Comparison of ENCODE assay signal across 8 mouse cellular contexts in genomic region chr11:30057299-30057698, GRCm38 (mm10). TPM values are rescaled to one million over a fixed set of nuclear protein-coding genes. Genes with fewer than 3 reads are reported as not detected.
A peak's percentile ranks its signal among the peaks of the same experiment; 100 is the strongest.
DNase-seq lines count a peak whose midpoint lies in the region; ATAC-seq and TF ChIP-seq lines count a peak whose summit lies in the region.

No protein-coding gene starts in this region.

- H3K9ac ChIP-seq in liver, adult 2 months (ENCODE audit: low read depth, low read length): no peak overlapping the region
- no peak overlapping the region for H3K9ac ChIP-seq in liver, embryonic 11.5 days (ENCODE audit: low read depth, low read length)

- H3K79me2 ChIP-seq in liver, adult 2 months (ENCODE audit: control insufficient read depth, insufficient read depth, low read length): no peaks in the 10 kb centered on the region

- H3K36me3 ChIP-seq in liver, adult 2 months (ENCODE audit: control insufficient read depth, insufficient read depth, low read length): no peaks in the 10 kb centered on the region
- no peaks in the 10 kb centered on the region for H3K36me3 ChIP-seq in liver, embryonic 11.5 days (ENCODE audit: control insufficient read depth, insufficient read depth, low read length)

- no peaks in the 10 kb centered on the region for H3K4me1 ChIP-seq in liver, adult 2 months (ENCODE audit: control insufficient read depth, insufficient read depth, low read length)
- no peaks in the 10 kb centered on the region for H3K4me1 ChIP-seq in liver, embryonic 11.5 days (replicated peaks; ENCODE audit: control insufficient read depth, insufficient read depth, low read length)

- no peak overlapping the region for H3K4me3 ChIP-seq in liver, adult 2 months (ENCODE audit: insufficient read depth, low read depth, low read length)
- no peak overlapping the region for H3K4me3 ChIP-seq in liver, embryonic 11.5 days (ENCODE audit: low read depth, low read length)

- DNase-seq in cerebellum, postnatal 14 days: peak; percentile 3 to 9
- DNase-seq in cerebellum, postnatal 4 days (ENCODE audit: low spot score in 2 of 2): no peak
- peak; percentile 1 for DNase-seq in liver, adult 2 months (ENCODE audit: extremely low read depth, low read depth, low spot score)
- no peak for DNase-seq in liver, embryonic 11.5 days (ENCODE audit: low spot score)
- no peak for DNase-seq in left cerebral cortex, postnatal 25 days (ENCODE audit: low spot score in 2 of 2)
- no peak for DNase-seq in adrenal gland, postnatal 36 days

- H3K4me2 ChIP-seq in liver, embryonic 11.5 days: no peak overlapping the region

- peak; percentile 47 for TF ChIP-seq CTCF in liver, adult 2 months (IDR thresholded peaks at IDR 0.05; ENCODE audit: low read depth, low read length)

- H3K27ac ChIP-seq in liver, adult 2 months (replicated peaks; ENCODE audit: insufficient read depth, low read depth, low read length): no peak overlapping the region
- no peak overlapping the region for H3K27ac ChIP-seq in liver, embryonic 11.5 days (ENCODE audit: low read depth, low read length)

- TF ChIP-seq POLR2A in liver, adult 2 months (IDR thresholded peaks at IDR 0.05; ENCODE audit: extremely low read depth, insufficient read depth, low read length): no peak

- intact Hi-C loops in left cerebral cortex, postnatal 25 days (cut with DNase I): no loop called here

- no peaks in the 10 kb centered on the region for H3K9me3 ChIP-seq in liver, embryonic 11.5 days (ENCODE audit: control insufficient read depth, low read length)

- H3K27me3 ChIP-seq in liver, adult 2 months (ENCODE audit: control insufficient read depth, insufficient read depth, low read length): no peaks in the 10 kb centered on the region
- H3K27me3 ChIP-seq in liver, embryonic 11.5 days (replicated peaks; ENCODE audit: control insufficient read depth, insufficient read depth, low read length): no peaks in the 10 kb centered on the region

- no peak for ATAC-seq in liver, embryonic 11.5 days (replicated peaks; ENCODE audit: low FRiP score)
- ATAC-seq in common myeloid progenitor, adult 5-6 weeks (replicated peaks; ENCODE audit: low read depth, poor library complexity, severe bottlenecking): peak; percentile 93
- peak; percentile 88 for ATAC-seq in megakaryocyte progenitor cell, adult 5-6 weeks (replicated peaks; ENCODE audit: poor library complexity)

- 38% methylated on average over 8 of the region's 8 CpGs for WGBS in liver, adult 2 months
- WGBS in liver, embryonic 11.5 days: 46% methylated on average over 8 of the region's 8 CpGs

RNA-seq across cellular contexts. Expression of gene Eml6, which starts 31.5 kb away (rescaled TPM):
- total RNA-seq in liver, adult 2 months (2014; rRNA removed): 2.3 and 2.5 TPM in 2 replicates
- polyA plus RNA-seq in liver, adult 2 months (2012; rRNA removed): 0.12 and 0.17 TPM in 2 replicates
- 0.22 and 0.25 TPM in 2 replicates for polyA plus RNA-seq in liver, embryonic 11.5 days (2014; fragmentation: Nextera tagmentation; extraction: Ambion mirVana)
- total RNA-seq in common myeloid progenitor, adult 5-6 weeks (2017): 1.5 and 2.5 TPM in 2 replicates
- total RNA-seq in megakaryocyte progenitor cell, adult 5-6 weeks (2015): 0.49 and 0.51 TPM in 2 replicates
- total RNA-seq in megakaryocyte progenitor cell, adult 5-6 weeks (2017): 0.71 and 1.2 TPM in 2 replicates
- 10 to 100 TPM; 23.7 to 24.4 TPM for total RNA-seq in left cerebral cortex, postnatal 25 days (2021)
- 1 to 10 TPM; 3.6 to 5.2 TPM for total RNA-seq in adrenal gland, postnatal 36 days (2021)

Comparison
In these comparisons a context has a peak if more than half of its experiments do, and no peak if none do; other contexts are left out.
1. DNase-seq: peak in cerebellum, postnatal 14 days (2 of 2) and liver, adult 2 months (single experiment); none in cerebellum, postnatal 4 days (0 of 2), liver, embryonic 11.5 days (single experiment), left cerebral cortex, postnatal 25 days (0 of 2) and adrenal gland, postnatal 36 days (0 of 2).